Mouse (Mus musculus) kidney, postnatal 0 days (tissue): ENCODE measurements around the gene Adamts8. TPM values are rescaled to one million over a fixed set of nuclear protein-coding genes. Genes with fewer than 3 reads are reported as not detected.
A peak's percentile ranks its signal among the peaks of the same experiment; 100 is the strongest.

Source experiments
- ATAC-seq: fragments of 200-750 bp; cut with Nextera tagmentation; replicated peaks from 2 replicates; pipeline ENCODE4 v1.8.0; 2017; ENCODE audit warnings: low read depth, moderate number of reproducible peaks, moderate TSS enrichment, moderate library complexity; ENCODE audit not compliant: low FRiP score
- DNase-seq: peaks from one replicate; pipeline ENCODE4 v3.0.0-alpha.2; 2016; ENCODE audit warnings: low spot score
- H3K27ac ChIP-seq: fragments of 300-500 bp; sonication (generic); 2 replicates; pipeline ENCODE4 v1.5.1; 2014; ENCODE audit warnings: mild to moderate bottlenecking
- H3K27me3 ChIP-seq: fragments of 300-500 bp; sonication (generic); 2 replicates; pipeline ENCODE4 v1.6.1; 2014; ENCODE audit warnings: low read length, mixed read lengths; ENCODE audit not compliant: insufficient read depth
- H3K36me3 ChIP-seq: fragments of 300-500 bp; sonication (generic); 2 replicates; pipeline ENCODE4 v1.6.1; 2014; ENCODE audit warnings: low read length, mixed read lengths; ENCODE audit not compliant: insufficient read depth
- H3K4me1 ChIP-seq: fragments of 300-500 bp; sonication (generic); replicated peaks from 2 replicates; pipeline ENCODE4 v1.6.1; 2014; ENCODE audit warnings: antibody characterized with exemption, low read length, mixed read lengths; ENCODE audit not compliant: insufficient read depth
- H3K4me2 ChIP-seq: fragments of 300-500 bp; sonication (generic); 2 replicates; pipeline ENCODE4 v1.6.1; 2014; ENCODE audit warnings: mild to moderate bottlenecking, low read length, moderate library complexity, mixed read lengths
- H3K4me3 ChIP-seq: fragments of 300-500 bp; sonication (generic); replicated peaks from 2 replicates; pipeline ENCODE4 v1.5.1; 2014; ENCODE audit warnings: low read depth, low read length
- H3K9ac ChIP-seq: fragments of 300-500 bp; sonication (generic); 2 replicates; pipeline ENCODE4 v1.6.1; 2014; ENCODE audit warnings: low read depth, low read length
- H3K9me3 ChIP-seq: fragments of 300-500 bp; sonication (generic); replicated peaks from 2 replicates; pipeline ENCODE4 v1.6.1; 2016; ENCODE audit warnings: low read length, inconsistent platforms, mixed read lengths
- CTCF ChIP-seq: IDR thresholded peaks from 2 replicates; pipeline ENCODE4 v1.5.1; 2016; ENCODE audit warnings: antibody characterized with exemption, low read depth, mild to moderate bottlenecking, moderate library complexity
- WGBS: fragments of 180-500 bp; shearing (Covaris S2); extraction: QIAGEN DNeasy Blood & Tissue Kit; methylation state at CpG from one replicate; pipeline ENCODE4 v1.1.7; 2014; 5-methylcytosine and 5-hydroxymethylcytosine counted together
- polyA plus RNA-seq: library from polyadenylated mRNA; unstranded; fragments of >200 nt; fragmentation: Nextera tagmentation; extraction: Ambion mirVana; gene quantifications from 2 replicates; pipeline ENCODE4 v1.2.1, GENCODE M21; 2015

The Adamts8 gene
- polyA plus RNA-seq, 1 experiment from 2014 or later: 0.66 TPM

DNA sequence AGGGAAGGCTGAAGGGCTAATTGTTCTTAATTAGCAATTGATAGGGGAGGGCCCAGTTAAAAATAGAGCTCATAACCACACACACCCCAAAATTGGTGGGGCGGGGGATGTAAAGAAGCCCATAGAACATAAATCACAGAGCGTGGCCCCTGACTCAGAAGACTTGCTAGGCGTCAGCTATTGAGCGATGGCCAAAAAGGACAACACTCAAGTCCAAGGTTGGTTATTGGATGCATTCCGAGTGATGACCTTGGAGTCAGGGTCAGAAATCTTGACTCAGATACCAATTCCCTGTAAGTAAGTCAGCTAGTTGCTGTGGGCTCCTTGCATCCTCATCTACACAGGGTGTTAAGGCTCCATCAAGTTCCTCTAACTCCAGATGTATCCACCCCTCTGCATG lies 39.1 kb upstream of the Adamts8 start:
- no peak overlapping the region for H3K4me2 ChIP-seq
- no peaks in the 10 kb centered on the region for H3K9me3 ChIP-seq
- H3K9ac ChIP-seq: no peak overlapping the region
- no peak overlapping the region for H3K4me3 ChIP-seq
- no peak overlapping the region for H3K27ac ChIP-seq
- no peaks in the 10 kb centered on the region for H3K4me1 ChIP-seq
- no peaks in the 10 kb centered on the region for H3K27me3 ChIP-seq
- no peaks in the 10 kb centered on the region for H3K36me3 ChIP-seq
- 92% methylated on average over 5 of the region's 5 CpGs for WGBS
- ATAC-seq (no peak), DNase-seq (no peak)
- no peak for TF ChIP-seq CTCF

- Histone ChIP-seq H3K4me3 (no peak overlapping the region), H3K27me3 (no peaks in the 10 kb centered on the region), H3K4me2 (no peak overlapping the region), H3K4me1 (no peaks in the 10 kb centered on the region), H3K36me3 (no peaks in the 10 kb centered on the region), H3K9ac (no peak overlapping the region), H3K9me3 (no peaks in the 10 kb centered on the region), H3K27ac (no peak overlapping the region)
- WGBS: 52% methylated on average over 10 of the region's 10 CpGs
- DNase-seq: no peak
- no peak for TF ChIP-seq CTCF
- no peak for ATAC-seq
Measured at GRCm38 (mm10) chr9:30905861-30906260, 36.5 kb upstream of the Adamts8 start.

DNA sequence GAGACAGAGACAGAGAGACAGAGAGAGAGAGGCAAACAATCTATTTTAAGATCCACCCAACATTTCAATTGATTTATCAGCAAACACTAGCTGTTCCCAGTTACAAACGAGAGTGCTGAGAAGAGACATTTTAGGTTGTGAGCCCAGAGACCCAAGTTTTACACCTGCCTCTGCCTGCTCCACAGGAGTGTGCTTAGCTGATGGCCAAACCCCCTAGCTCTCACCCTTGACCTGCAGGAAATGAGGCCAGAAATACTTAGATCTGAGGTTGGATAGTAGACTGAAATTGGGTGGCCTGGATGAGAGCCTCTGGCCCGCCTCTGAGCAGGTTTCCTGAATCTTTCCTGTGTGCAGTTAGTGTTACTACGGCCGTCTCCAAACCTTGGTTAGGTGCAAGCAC lies 35.9 kb upstream of the Adamts8 start:
- ATAC-seq (no peak), DNase-seq (no peak)
- Histone ChIP-seq H3K9me3 (no peaks in the 10 kb centered on the region), H3K27ac (no peak overlapping the region), H3K9ac (no peak overlapping the region), H3K36me3 (no peaks in the 10 kb centered on the region), H3K27me3 (no peaks in the 10 kb centered on the region), H3K4me2 (no peak overlapping the region), H3K4me3 (no peak overlapping the region), H3K4me1 (no peaks in the 10 kb centered on the region)
- 67% methylated on average over 4 of the region's 4 CpGs for WGBS
- no peak for TF ChIP-seq CTCF

- WGBS: 49% methylated on average over 5 of the region's 5 CpGs
- Histone ChIP-seq H3K4me1 (0 out of 2 replicates have a peak, but pooled peaks cover 5% of the 10 kb centered on the region), H3K9me3 (no peaks in the 10 kb centered on the region), H3K4me3 (no peak overlapping the region), H3K27me3 (no peaks in the 10 kb centered on the region), H3K9ac (no peak overlapping the region), H3K36me3 (no peaks in the 10 kb centered on the region), H3K27ac (no peak overlapping the region), H3K4me2 (no peak overlapping the region)
- DNase-seq (peak; percentile 9), ATAC-seq (no peak)
- TF ChIP-seq CTCF: no peak
Measured at GRCm38 (mm10) chr9:30907677-30908295, 34.6 kb upstream of the Adamts8 start.

- Histone ChIP-seq H3K9me3 (no peaks in the 10 kb centered on the region), H3K4me1 (0 out of 2 replicates have a peak, but pooled peaks cover 5% of the 10 kb centered on the region), H3K36me3 (no peaks in the 10 kb centered on the region), H3K9ac (no peak overlapping the region), H3K27me3 (no peaks in the 10 kb centered on the region), H3K4me3 (no peak overlapping the region), H3K27ac (no peak overlapping the region), H3K4me2 (no peak overlapping the region)
- ATAC-seq (no peak), DNase-seq (no peak)
- no peak for TF ChIP-seq CTCF
- WGBS: 76% methylated on average over 5 of the region's 5 CpGs
Measured at GRCm38 (mm10) chr9:30908296-30908690, 34.1 kb upstream of the Adamts8 start.

DNA sequence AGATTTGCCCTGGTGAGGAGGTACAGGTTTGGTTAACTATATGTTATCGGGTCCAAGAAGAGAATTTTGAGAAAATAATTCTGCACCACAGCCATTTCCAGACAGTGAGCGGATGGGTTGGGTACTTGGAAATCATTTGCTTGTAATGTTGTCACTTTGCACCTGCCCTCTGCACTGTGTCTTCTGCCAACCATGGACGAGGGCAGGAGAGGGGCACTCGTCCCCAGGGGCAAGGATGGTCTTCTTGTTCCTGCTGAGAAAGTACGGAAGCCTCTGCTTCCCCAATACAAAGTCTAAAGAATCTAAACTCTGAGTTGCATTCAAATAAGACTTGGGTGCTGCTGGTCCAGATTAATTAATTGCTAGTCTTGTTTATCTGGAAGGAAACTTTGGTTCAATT lies 33.4 kb upstream of the Adamts8 start:
- Histone ChIP-seq H3K4me1 (0 out of 2 replicates have a peak, but pooled peaks cover 5% of the 10 kb centered on the region), H3K9ac (no peak overlapping the region), H3K27me3 (no peaks in the 10 kb centered on the region), H3K27ac (no peak overlapping the region), H3K4me2 (no peak overlapping the region), H3K36me3 (no peaks in the 10 kb centered on the region), H3K4me3 (no peak overlapping the region), H3K9me3 (no peaks in the 10 kb centered on the region)
- DNase-seq (no peak), ATAC-seq (no peak)
- TF ChIP-seq CTCF: no peak
- WGBS: 74% methylated on average over 5 of the region's 5 CpGs

- Histone ChIP-seq H3K36me3 (no peaks in the 10 kb centered on the region), H3K27me3 (no peaks in the 10 kb centered on the region), H3K9me3 (no peaks in the 10 kb centered on the region), H3K4me1 (0 out of 2 replicates have a peak, but pooled peaks cover 5% of the 10 kb centered on the region), H3K4me3 (no peak overlapping the region), H3K4me2 (no peak overlapping the region), H3K9ac (no peak overlapping the region), H3K27ac (no peak overlapping the region)
- WGBS: 84% methylated on average over 5 of the region's 5 CpGs
- TF ChIP-seq CTCF: no peak
- DNase-seq: no peak
- no peak for ATAC-seq
Measured at GRCm38 (mm10) chr9:30910491-30910890, 31.9 kb upstream of the Adamts8 start.
